Mouse (Mus musculus) macrophage (primary cell): Measurements from ENCODE around the gene Slc39a3. TPM values are rescaled to one million over a fixed set of nuclear protein-coding genes. Genes with fewer than 3 reads are reported as not detected.

ENCODE experiments used
- H3K27ac ChIP-seq: fragments of 350-480 bp; formaldehyde crosslinking; 2 replicates; pipeline ENCODE4 v1.9.0; 2021
- H3K36me3 ChIP-seq: fragments of 350-480 bp; formaldehyde crosslinking; 2 replicates; pipeline ENCODE4 v1.9.0; 2021; ENCODE audit errors: inconsistent target
- H3K4me3 ChIP-seq: fragments of 350-480 bp; formaldehyde crosslinking; 2 replicates; pipeline ENCODE4 v1.9.0; 2021; ENCODE audit errors: inconsistent target
- H3K79me2 ChIP-seq: fragments of 350-480 bp; formaldehyde crosslinking; 2 replicates; pipeline ENCODE4 v1.9.0; 2021; ENCODE audit errors: inconsistent target
- WGBS: methylation state at CpG from one replicate; pipeline ENCODE4 v1.1.7; 2026; ENCODE audit warnings: inconsistent platforms; ENCODE audit not compliant: missing documents; 5-methylcytosine and 5-hydroxymethylcytosine counted together
- polyA plus RNA-seq: library from polyadenylated mRNA; stranded (reverse); fragments of 250-400 nt; gene quantifications from 3 replicates; pipeline ENCODE4 v1.2.4, GENCODE M21; 2018; ENCODE audit warnings: inconsistent platforms

Slc39a3 gene
- polyA plus RNA-seq, 1 experiment from 2014 or later, result 6.1 TPM

- H3K79me2 ChIP-seq, result no peaks in the 10 kb centered on the region
- peaks cover 9% of the 10 kb centered on the region; the same call in 1 of the 2 replicates for H3K36me3 ChIP-seq
- H3K27ac ChIP-seq, result no peak overlapping the region
- no peak overlapping the region for H3K4me3 ChIP-seq
- 51% methylated on average over 4 of the region's 4 CpGs for WGBS
These were observed 9.9 kb downstream of the Slc39a3 start for GRCm38 (mm10) chr10:81027331-81027730.

GRCm38 (mm10) chr10:81026857-81027256 lies 10.4 kb downstream of the Slc39a3 start:
- Histone ChIP-seq H3K36me3 (peaks cover 4% of the 10 kb centered on the region; the same call in 1 of the 2 replicates), H3K27ac (no peak overlapping the region), H3K79me2 (no peaks in the 10 kb centered on the region), H3K4me3 (no peak overlapping the region)
- WGBS, result 92% methylated on average over 3 of the region's 5 CpGs

- H3K79me2 ChIP-seq, result no peaks in the 10 kb centered on the region
- WGBS, result 63% methylated on average over 12 of the region's 12 CpGs
- no peaks in the 10 kb centered on the region for H3K36me3 ChIP-seq
- no peak within 1 kb of the TSS for H3K27ac ChIP-seq
- no peak within 1 kb of the TSS for H3K4me3 ChIP-seq
These were observed 11.5 kb downstream of the Slc39a3 start, which contains the start of gene Diras1 for GRCm38 (mm10) chr10:81025639-81026275. Gene Diras1, minus strand, starts transcription at chr10:81025662.

GRCm38 (mm10) chr10:81025047-81025621 lies 12.1 kb downstream of the Slc39a3 start:
- no peaks in the 10 kb centered on the region for H3K36me3 ChIP-seq
- H3K4me3 ChIP-seq, result no peak overlapping the region
- 5% methylated on average over 29 of the region's 43 CpGs for WGBS
- no peaks in the 10 kb centered on the region for H3K79me2 ChIP-seq
- no peak overlapping the region for H3K27ac ChIP-seq

- no peak overlapping the region for H3K27ac ChIP-seq
- no peaks in the 10 kb centered on the region for H3K36me3 ChIP-seq
- WGBS, result 71% methylated on average over 5 of the region's 5 CpGs
- H3K79me2 ChIP-seq, result no peaks in the 10 kb centered on the region
- no peak overlapping the region for H3K4me3 ChIP-seq
These were observed 12.8 kb downstream of the Slc39a3 start for GRCm38 (mm10) chr10:81024346-81024937.

GRCm38 (mm10) chr10:81022744-81023143 lies 14.5 kb downstream of the Slc39a3 start:
- Histone ChIP-seq H3K36me3 (no peaks in the 10 kb centered on the region), H3K79me2 (no peaks in the 10 kb centered on the region), H3K4me3 (no peak overlapping the region), H3K27ac (no peak overlapping the region)
- 62% methylated on average over 8 of the region's 8 CpGs for WGBS

GRCm38 (mm10) chr10:81021547-81022110 lies 15.6 kb downstream of the Slc39a3 start:
- WGBS, result 7% methylated on average over 26 of the region's 26 CpGs
- no peak overlapping the region for H3K4me3 ChIP-seq
- no peaks in the 10 kb centered on the region for H3K36me3 ChIP-seq
- H3K79me2 ChIP-seq, result no peaks in the 10 kb centered on the region
- H3K27ac ChIP-seq, result no peak overlapping the region

- Histone ChIP-seq H3K27ac (no peak overlapping the region), H3K36me3 (no peaks in the 10 kb centered on the region), H3K4me3 (no peak overlapping the region), H3K79me2 (no peaks in the 10 kb centered on the region)
- 94% methylated on average over 2 of the region's 2 CpGs for WGBS
These were observed 17.0 kb downstream of the Slc39a3 start for GRCm38 (mm10) chr10:81020207-81020606.

- Histone ChIP-seq H3K4me3 (no peak overlapping the region), H3K36me3 (no peaks in the 10 kb centered on the region), H3K79me2 (no peaks in the 10 kb centered on the region), H3K27ac (no peak overlapping the region)
- WGBS, result 92% methylated on average over 6 of the region's 6 CpGs
These were observed 17.5 kb downstream of the Slc39a3 start for GRCm38 (mm10) chr10:81019687-81020086.

- Histone ChIP-seq H3K27ac (no peak overlapping the region), H3K79me2 (no peaks in the 10 kb centered on the region), H3K36me3 (no peaks in the 10 kb centered on the region), H3K4me3 (no peak overlapping the region)
- WGBS, result 41% methylated on average over 10 of the region's 10 CpGs
These were observed 18.9 kb downstream of the Slc39a3 start for GRCm38 (mm10) chr10:81018326-81018725.

- H3K27ac ChIP-seq, result no peak overlapping the region
- 7% methylated on average over 7 of the region's 7 CpGs for WGBS
- no peaks in the 10 kb centered on the region for H3K36me3 ChIP-seq
- H3K79me2 ChIP-seq, result no peaks in the 10 kb centered on the region
- H3K4me3 ChIP-seq, result no peak overlapping the region
These were observed 20.6 kb downstream of the Slc39a3 start for GRCm38 (mm10) chr10:81016645-81017044.

GRCm38 (mm10) chr10:81015666-81016065 lies 21.6 kb downstream of the Slc39a3 start:
- Histone ChIP-seq H3K4me3 (no peak overlapping the region), H3K79me2 (no peaks in the 10 kb centered on the region), H3K27ac (no peak overlapping the region), H3K36me3 (no peaks in the 10 kb centered on the region)
- 100% methylated on average over 2 of the region's 2 CpGs for WGBS

- H3K36me3 ChIP-seq, result no peaks in the 10 kb centered on the region
- 9% methylated on average over 30 of the region's 31 CpGs for WGBS
- H3K79me2 ChIP-seq, result no peaks in the 10 kb centered on the region
- peak within 1 kb of the TSS; percentile 11; the same call in 1 of the 2 replicates for H3K4me3 ChIP-seq
- no peak within 1 kb of the TSS for H3K27ac ChIP-seq
These were observed 22.5 kb downstream of the Slc39a3 start, which contains the start of gene Gng7 for GRCm38 (mm10) chr10:81014393-81015384. Gene Gng7, minus strand, starts transcription at chr10:81014945.

- no peaks in the 10 kb centered on the region for H3K79me2 ChIP-seq
- H3K36me3 ChIP-seq, result no peaks in the 10 kb centered on the region
- no peak overlapping the region for H3K4me3 ChIP-seq
- no peak overlapping the region for H3K27ac ChIP-seq
- WGBS, result 83% methylated on average over 6 of the region's 6 CpGs
These were observed 26.4 kb downstream of the Slc39a3 start for GRCm38 (mm10) chr10:81010851-81011250.
